11 mouse cellular contexts compared by ENCODE assay signal in genomic region chr3:86195981-86196380, GRCm38 (mm10). TPM values are rescaled to one million over a fixed set of nuclear protein-coding genes. Genes with fewer than 3 reads are reported as not detected.
DNase-seq lines count a peak whose midpoint lies in the region; ATAC-seq lines count a peak whose summit lies in the region.
"Had no signal": no experiment of that assay in that cellular context is flagged by ENCODE, and none has a peak within 500 bp of the region (broad histone marks: within the 10 kb centered on the region; RNA-seq: fewer than 3 reads in every experiment).

No protein-coding gene starts in this region.

- peak overlapping the region; percentile 3; the same call in 1 of the 2 replicates for H3K9ac ChIP-seq in intestine, embryonic 14.5 days (ENCODE audit: low read length)
- H3K9ac ChIP-seq in intestine, embryonic 16.5 days (ENCODE audit: low read depth, low read length): no peak overlapping the region
- H3K9ac ChIP-seq: heart, embryonic 15.5 days; lung, embryonic 14.5 days had no signal

- H3K4me1 ChIP-seq in intestine, embryonic 14.5 days (replicated peaks; ENCODE audit: control insufficient read depth, insufficient read depth, low read length): peaks cover 3% of the 10 kb centered on the region; the same call in 1 of the 2 replicates
- H3K4me1 ChIP-seq in intestine, embryonic 16.5 days (ENCODE audit: control insufficient read depth, insufficient read depth, low read length): no peaks in the 10 kb centered on the region
- H3K4me1 ChIP-seq: heart, embryonic 15.5 days had no signal

- H3K27me3 ChIP-seq in intestine, embryonic 14.5 days (replicated peaks; ENCODE audit: control insufficient read depth, insufficient read depth, low read length): no peaks in the 10 kb centered on the region
- no peaks in the 10 kb centered on the region for H3K27me3 ChIP-seq in intestine, embryonic 16.5 days (replicated peaks; ENCODE audit: control insufficient read depth, insufficient read depth, low read length)
- H3K27me3 ChIP-seq: heart, embryonic 15.5 days had no signal

- WGBS in intestine, embryonic 14.5 days: 47% methylated on average over 15 of the region's 15 CpGs
- WGBS in intestine, embryonic 16.5 days: 51% methylated on average over 15 of the region's 15 CpGs

- H3K4me3 ChIP-seq in intestine, embryonic 14.5 days (ENCODE audit: low read depth, low read length): no peak overlapping the region
- H3K4me3 ChIP-seq in intestine, embryonic 16.5 days (ENCODE audit: low read length): no peak overlapping the region
- H3K4me3 ChIP-seq: heart, embryonic 15.5 days had no signal

- H3K36me3 ChIP-seq in intestine, embryonic 14.5 days (ENCODE audit: control insufficient read depth, insufficient read depth, low read length): no peaks in the 10 kb centered on the region
- H3K36me3 ChIP-seq in intestine, embryonic 16.5 days (ENCODE audit: control insufficient read depth, insufficient read depth, low read length): no peaks in the 10 kb centered on the region
- H3K36me3 ChIP-seq: heart, embryonic 15.5 days had no signal

- H3K4me2 ChIP-seq in intestine, embryonic 14.5 days (ENCODE audit: low read length): no peak overlapping the region
- H3K4me2 ChIP-seq in intestine, embryonic 16.5 days (ENCODE audit: low read depth, low read length): no peak overlapping the region; the same call in 1 of the 2 replicates
- H3K4me2 ChIP-seq: heart, embryonic 15.5 days; lung, embryonic 14.5 days had no signal

- H3K27ac ChIP-seq in intestine, embryonic 14.5 days (ENCODE audit: low read depth): no peak overlapping the region
- H3K27ac ChIP-seq in intestine, embryonic 16.5 days (ENCODE audit: low read length): no peak overlapping the region
- H3K27ac ChIP-seq: heart, embryonic 15.5 days had no signal

- ATAC-seq in intestine, embryonic 14.5 days (replicated peaks; ENCODE audit: low FRiP score, low TSS enrichment, low read depth): no peak
- no peak for ATAC-seq in intestine, embryonic 16.5 days

- H3K9me3 ChIP-seq in intestine, embryonic 14.5 days (ENCODE audit: control insufficient read depth, low read length): no peaks in the 10 kb centered on the region
- H3K9me3 ChIP-seq in intestine, embryonic 16.5 days (ENCODE audit: control insufficient read depth, low read length): no peaks in the 10 kb centered on the region
- H3K9me3 ChIP-seq: heart, embryonic 15.5 days had no signal

- DNase-seq in intestine, embryonic 14.5 days (ENCODE audit: low spot score): no peak
- DNase-seq in thymus, postnatal 25 days: peak; percentile 8
- no peak for DNase-seq in thymus, postnatal 0 days (ENCODE audit: low spot score)
- peak; percentile 16 for DNase-seq in layer of hippocampus, adult 9-11 months
- peak; percentile 2 for DNase-seq in right cerebral cortex, postnatal 4 days
- no peak for DNase-seq in ovary, postnatal 36 days (ENCODE audit: low spot score)
- no peak for DNase-seq in kidney, postnatal 25 days
- DNase-seq: cerebellum, adult 8-10 months; lung, embryonic 14.5 days had no signal

RNA-seq across cellular contexts. Expression of gene Lrba, which starts 28.5 kb away (rescaled TPM):
- polyA plus RNA-seq in intestine, embryonic 14.5 days (2014; fragmentation: Nextera tagmentation; extraction: Ambion mirVana): 13.8 and 14.1 TPM in 2 replicates
- polyA plus RNA-seq in intestine, embryonic 16.5 days (2015; fragmentation: Nextera tagmentation; extraction: Ambion mirVana): 5.9 and 6.0 TPM in 2 replicates
- 2.8 and 4.4 TPM in 2 replicates for polyA plus RNA-seq in thymus, postnatal 0 days (2015; fragmentation: Nextera tagmentation; extraction: Ambion mirVana)

RNA-seq across cellular contexts. Expression of gene Rps3a1, which starts 53.5 kb away (rescaled TPM):
- 1,532 and 1,540 TPM in 2 replicates for polyA plus RNA-seq in intestine, embryonic 14.5 days (2014; fragmentation: Nextera tagmentation; extraction: Ambion mirVana)
- polyA plus RNA-seq in intestine, embryonic 16.5 days (2015; fragmentation: Nextera tagmentation; extraction: Ambion mirVana): 1,081 and 1,200 TPM in 2 replicates
- polyA plus RNA-seq in thymus, postnatal 0 days (2015; fragmentation: Nextera tagmentation; extraction: Ambion mirVana): 2,095 and 2,119 TPM in 2 replicates

Comparison
In these comparisons a context has a peak if more than half of its experiments do, and no peak if none do; other contexts are left out.
1. DNase-seq: peak in thymus, postnatal 25 days (single experiment), layer of hippocampus, adult 9-11 months (single experiment) and right cerebral cortex, postnatal 4 days (single experiment); none in intestine, embryonic 14.5 days (single experiment), thymus, postnatal 0 days (single experiment), ovary, postnatal 36 days (single experiment) and kidney, postnatal 25 days (0 of 2).